Mouse (Mus musculus) CH12.LX (cell line): ENCODE measurements around the gene Ctnnd2. TPM values are rescaled to one million over a fixed set of nuclear protein-coding genes. Genes with fewer than 3 reads are reported as not detected.

Experiments used
- DNase-seq: peaks from one replicate; pipeline ENCODE4 v3.0.0-alpha.2; 2013; ENCODE audit errors: extremely low read depth
- H3K27ac ChIP-seq: 2 replicates; pipeline ENCODE4 v1.5.1; 2012; ENCODE audit warnings: low read depth, mild to moderate bottlenecking, control low read depth, moderate library complexity; ENCODE audit not compliant: insufficient read depth
- H3K27me3 ChIP-seq: replicated peaks from 2 replicates; pipeline ENCODE3; 2012; ENCODE audit warnings: inconsistent platforms
- H3K36me3 ChIP-seq, 2 experiments: replicated peaks in 1 of 2; 2 replicates each; pipeline versions ENCODE3 to v1.6.1; 2012; ENCODE audit warnings: inconsistent platforms in 1 of 2, low read length in 1 of 2, mild to moderate bottlenecking in 1 of 2, mixed read lengths in 1 of 2, moderate library complexity in 1 of 2; ENCODE audit not compliant: control insufficient read depth in 1 of 2, insufficient read depth in 1 of 2
- H3K4me1 ChIP-seq, 2 experiments: 2 replicates each; pipeline ENCODE4 v1.6.1; 2012; ENCODE audit warnings: inconsistent platforms in 1 of 2, moderate library complexity in 1 of 2; ENCODE audit not compliant: insufficient read depth in 2 of 2, control insufficient read depth in 1 of 2
- H3K4me2 ChIP-seq: 2 replicates; pipeline ENCODE4 v1.6.1; 2012; ENCODE audit warnings: low read depth, mild to moderate bottlenecking, control low read depth; ENCODE audit not compliant: poor library complexity, insufficient read depth, severe bottlenecking
- H3K4me3 ChIP-seq, 3 experiments: fragments of 150-350 bp in 1 of 3; sonication (generic) in 1 of 3; replicated peaks in 1 of 3; 2 replicates each; pipeline versions ENCODE3 to v1.5.1; 2011 to 2012; ENCODE audit warnings: low read depth in 2 of 3, low read length in 2 of 3, mild to moderate bottlenecking in 2 of 3, moderate library complexity in 2 of 3, control low read depth in 1 of 3, improper control_type of control experiment in 1 of 3, inconsistent platforms in 1 of 3, mixed read lengths in 1 of 3; ENCODE audit not compliant: poor library complexity in 1 of 3
- H3K79me2 ChIP-seq: replicated peaks from 2 replicates; pipeline ENCODE4 v1.6.1; 2012; ENCODE audit warnings: mild to moderate bottlenecking, moderate library complexity; ENCODE audit not compliant: control insufficient read depth, poor library complexity, insufficient read depth, severe bottlenecking; ENCODE audit errors: extremely low read depth
- H3K9ac ChIP-seq: 2 replicates; pipeline ENCODE4 v1.6.1; 2012; ENCODE audit warnings: low read depth, mild to moderate bottlenecking, control low read depth, moderate library complexity; ENCODE audit not compliant: insufficient read depth
- H3K9me3 ChIP-seq: replicated peaks from 2 replicates; pipeline ENCODE3; 2012; ENCODE audit warnings: low read length, inconsistent platforms, mixed read lengths
- BHLHE40 ChIP-seq: IDR thresholded peaks from 2 replicates; pipeline ENCODE4 v1.6.1; 2011; ENCODE audit warnings: mild to moderate bottlenecking, low read depth, low read length, improper control_type of control experiment
- CHD1 ChIP-seq: IDR thresholded peaks from 2 replicates; pipeline ENCODE4 v1.6.1; 2012; ENCODE audit warnings: low read depth, low read length, improper control_type of control experiment, inconsistent platforms
- CHD2 ChIP-seq: IDR thresholded peaks from 2 replicates; pipeline ENCODE4 v1.6.1; 2011; ENCODE audit warnings: low read length, improper control_type of control experiment
- CTCF ChIP-seq, 2 experiments: IDR thresholded peaks in 1 of 2; conservative IDR thresholded peaks in 1 of 2; 2 replicates each; pipeline ENCODE4 v1.5.1; 2011 to 2012; ENCODE audit warnings: low read depth in 2 of 2, low read length in 2 of 2, improper control_type of control experiment in 1 of 2, inconsistent platforms in 1 of 2, mild to moderate bottlenecking in 1 of 2, moderate library complexity in 1 of 2
- E2F4 ChIP-seq: IDR thresholded peaks from 2 replicates; pipeline ENCODE4 v1.6.1; 2011; ENCODE audit warnings: low read depth, low read length, improper control_type of control experiment; ENCODE audit not compliant: insufficient replicate concordance
- ELF1 ChIP-seq: IDR thresholded peaks from 2 replicates; pipeline ENCODE4 v1.6.1; 2014; ENCODE audit warnings: low read depth, mild to moderate bottlenecking, inconsistent platforms, low read length, improper control_type of control experiment
- EP300 ChIP-seq: IDR thresholded peaks from 2 replicates; pipeline ENCODE4 v1.6.1; 2011; ENCODE audit warnings: low read length, improper control_type of control experiment
- ETS1 ChIP-seq: conservative IDR thresholded peaks from 2 replicates; pipeline ENCODE4 v1.6.1; 2012; ENCODE audit warnings: low read depth, mild to moderate bottlenecking, inconsistent platforms, low read length, improper control_type of control experiment, moderate library complexity
- HCFC1 ChIP-seq: IDR thresholded peaks from 2 replicates; pipeline ENCODE4 v1.6.1; 2012; ENCODE audit warnings: low read depth, mild to moderate bottlenecking, inconsistent platforms, low read length, improper control_type of control experiment
- IRF4 ChIP-seq: IDR thresholded peaks from 2 replicates; pipeline ENCODE4 v1.6.1; 2014; ENCODE audit warnings: low read depth, mild to moderate bottlenecking, inconsistent platforms, low read length, improper control_type of control experiment
- MAFK ChIP-seq: IDR thresholded peaks from 2 replicates; pipeline ENCODE4 v1.6.1; 2011; ENCODE audit warnings: low read length, improper control_type of control experiment; ENCODE audit not compliant: insufficient replicate concordance
- MAZ ChIP-seq: IDR thresholded peaks from 2 replicates; pipeline ENCODE4 v1.6.1; 2012; ENCODE audit warnings: low read depth, mild to moderate bottlenecking, inconsistent platforms, low read length, improper control_type of control experiment, moderate library complexity
- MXI1 ChIP-seq: IDR thresholded peaks from 2 replicates; pipeline ENCODE4 v1.6.1; 2011; ENCODE audit warnings: mild to moderate bottlenecking, low read depth, low read length, improper control_type of control experiment
- MYC ChIP-seq: IDR thresholded peaks from 2 replicates; pipeline ENCODE4 v1.6.1; 2011; ENCODE audit warnings: low read depth, mild to moderate bottlenecking, improper control_type of control experiment, low read length
- NELFE ChIP-seq: IDR thresholded peaks from 2 replicates; pipeline ENCODE4 v1.6.1; 2011; ENCODE audit warnings: low read depth, low read length, improper control_type of control experiment
- POLR2A ChIP-seq: IDR thresholded peaks from 2 replicates; pipeline ENCODE4 v1.6.1; 2011; ENCODE audit warnings: low read depth, mild to moderate bottlenecking, improper control_type of control experiment, low read length
- POLR2AphosphoS2 ChIP-seq: IDR thresholded peaks from 2 replicates; pipeline ENCODE4 v1.6.1; 2011; ENCODE audit warnings: low read depth, low read length, improper control_type of control experiment
- RCOR1 ChIP-seq: conservative IDR thresholded peaks from 2 replicates; pipeline ENCODE4 v1.6.1; 2012; ENCODE audit warnings: low read depth, mild to moderate bottlenecking, inconsistent platforms, low read length, improper control_type of control experiment
- SIN3A ChIP-seq: IDR thresholded peaks from 2 replicates; pipeline ENCODE4 v1.6.1; 2012; ENCODE audit warnings: low read length, improper control_type of control experiment, inconsistent platforms
- TCF12 ChIP-seq: IDR thresholded peaks from 2 replicates; pipeline ENCODE4 v1.6.1; 2014; ENCODE audit warnings: low read depth, mild to moderate bottlenecking, inconsistent platforms, low read length, improper control_type of control experiment
- USF1 ChIP-seq: IDR thresholded peaks from 2 replicates; pipeline ENCODE4 v1.6.1; 2014; ENCODE audit warnings: low read depth, mild to moderate bottlenecking, inconsistent platforms, low read length, improper control_type of control experiment
- USF2 ChIP-seq: conservative IDR thresholded peaks from 2 replicates; pipeline ENCODE4 v1.6.1; 2011; ENCODE audit warnings: low read depth, low read length, improper control_type of control experiment
- ZC3H11A ChIP-seq: IDR thresholded peaks from 2 replicates; pipeline ENCODE4 v1.6.1; 2012; ENCODE audit warnings: low read depth, mild to moderate bottlenecking, inconsistent platforms, low read length, improper control_type of control experiment
- ZKSCAN1 ChIP-seq: IDR thresholded peaks from 2 replicates; pipeline ENCODE4 v1.6.1; 2012; ENCODE audit warnings: low read depth, inconsistent platforms, low read length, improper control_type of control experiment, borderline replicate concordance
- ZMIZ1 ChIP-seq: IDR thresholded peaks from 2 replicates; pipeline ENCODE4 v1.6.1; 2012; ENCODE audit warnings: low read depth, mild to moderate bottlenecking, inconsistent platforms, low read length, improper control_type of control experiment
- dilution Hi-C: fragments of 300-500 bp; cut with MboI; formaldehyde crosslinking; loops from 2 replicates; pipeline ENCODE4 v1.14.3; 2020; ENCODE audit warnings: low sequenced_read_pairs; ENCODE audit not compliant: extremely low pct_unique_long_range_greater_than_20kb, extremely low pct_ligation_motif_present
- in situ Hi-C: fragments of 300-500 bp; cut with MboI; formaldehyde crosslinking; loops from 3 replicates; pipeline ENCODE4 v1.14.3; 2019; ENCODE audit warnings: low sequenced_read_pairs, low pct_ligation_motif_present, low pct_unique_long_range_greater_than_20kb, mixed read lengths
- polyA plus RNA-seq: library from polyadenylated mRNA; unstranded; fragments of >175 nt; gene quantifications from 2 replicates; pipeline ENCODE4 v1.2.1, GENCODE M21; 2012; ENCODE audit warnings: low read depth; ENCODE audit not compliant: insufficient read length
- total RNA-seq, 2 experiments: library from RNA; depleted of rRNA; stranded (reverse); fragments of 300-350 nt in 1 of 2; fragments of >200 nt in 1 of 2; gene quantifications; 2 replicates each; pipeline ENCODE4 v1.2.3; 2012 to 2014

Gene Ctnnd2
- total and polyA plus RNA-seq, 3 experiments, result 0.23 TPM; not detected in 2

GRCm38 (mm10) chr15:30191931-30192668, 19.7 kb downstream of the Ctnnd2 start:
- Histone ChIP-seq H3K9me3 (peaks cover 51% of the 10 kb centered on the region), H3K27me3 (no peaks in the 10 kb centered on the region), H3K4me3 (no peak overlapping the region), H3K4me1 (no peaks in the 10 kb centered on the region), H3K9ac (no peak overlapping the region), H3K27ac (no peak overlapping the region), H3K36me3 (no peaks in the 10 kb centered on the region), H3K79me2 (no peaks in the 10 kb centered on the region), H3K4me2 (no peak overlapping the region)
- no peak for TF ChIP-seq E2F4
- no peak for TF ChIP-seq IRF4
- no peak for TF ChIP-seq NELFE
- no peak for TF ChIP-seq ETS1
- no peak for TF ChIP-seq HCFC1
- no peak for TF ChIP-seq MYC
- TF ChIP-seq RCOR1, result no peak
- no peak for TF ChIP-seq ZKSCAN1
- no peak for TF ChIP-seq ELF1
- TF ChIP-seq ZMIZ1, result no peak
- TF ChIP-seq TCF12, result no peak
- TF ChIP-seq CHD1, result no peak
- no peak for TF ChIP-seq POLR2A
- TF ChIP-seq MAZ, result no peak
- no peak for TF ChIP-seq USF2
- no peak for TF ChIP-seq SIN3A
- TF ChIP-seq POLR2AphosphoS2, result no peak
- in situ Hi-C loops, result no loop called here
- dilution Hi-C loops, result no loop called here
- no peak for DNase-seq

GRCm38 (mm10) chr15:30198429-30198828, 26.0 kb downstream of the Ctnnd2 start:
- in situ Hi-C loops, result no loop called here

More at GRCm38 (mm10) chr15:30198429-30198828, 26.0 kb downstream of the Ctnnd2 start:
- no peaks in the 10 kb centered on the region for H3K27me3 ChIP-seq
- no peak overlapping the region for H3K27ac ChIP-seq
- H3K79me2 ChIP-seq, result no peaks in the 10 kb centered on the region
- no peak overlapping the region for H3K4me3 ChIP-seq
- no peaks in the 10 kb centered on the region for H3K4me1 ChIP-seq
- no peak for DNase-seq
- H3K9me3 ChIP-seq, result peaks cover 65% of the 10 kb centered on the region
- dilution Hi-C loops, result no loop called here
- no peak overlapping the region for H3K4me2 ChIP-seq
- no peak for TF ChIP-seq MAFK
- TF ChIP-seq BHLHE40, result no peak
- TF ChIP-seq CTCF (conservative IDR thresholded peaks at IDR 0.05 in 1 of 2, IDR thresholded peaks at IDR 0.05 in 1 of 2; ENCODE audit: low read depth in 2 of 2, low read length in 2 of 2), result no peak
- TF ChIP-seq SIN3A, result no peak
- no peak for TF ChIP-seq USF2
- TF ChIP-seq CHD1, result no peak
- no peak for TF ChIP-seq EP300
- no peak for TF ChIP-seq MYC
- no peak for TF ChIP-seq ZC3H11A
- TF ChIP-seq USF1, result no peak
- TF ChIP-seq CHD2, result no peak
- TF ChIP-seq HCFC1, result no peak
- TF ChIP-seq NELFE, result no peak
- TF ChIP-seq ZKSCAN1, result no peak
- TF ChIP-seq ZMIZ1, result no peak
- TF ChIP-seq MXI1, result no peak
- no peak overlapping the region for H3K9ac ChIP-seq
- H3K36me3 ChIP-seq, result no peaks in the 10 kb centered on the region
